Mouse (Mus musculus) ES-Bruce4 (cell line): Measurements from ENCODE around the gene Fastk.

Source experiments
- CTCF ChIP-seq: IDR thresholded peaks from one replicate; pipeline ENCODE4 v1.8.1; 2011; ENCODE audit warnings: low read depth, low read length
- EP300 ChIP-seq: IDR thresholded peaks from 2 replicates; pipeline ENCODE4 v1.6.1; 2011; ENCODE audit warnings: low read depth, low read length; ENCODE audit not compliant: insufficient read depth
- POLR2A ChIP-seq: IDR thresholded peaks from one replicate; pipeline ENCODE4 v1.8.1; 2011; ENCODE audit warnings: low read length; ENCODE audit not compliant: insufficient read depth

- TF ChIP-seq CTCF, result no peak
- no peak for TF ChIP-seq EP300
- no peak for TF ChIP-seq POLR2A
These were observed 41.7 kb upstream of the Fastk start for GRCm38 (mm10) chr5:24486738-24487137.
